Mouse (Mus musculus): ENCODE measurements around the gene Gm27179. TPM values are rescaled to one million over a fixed set of nuclear protein-coding genes. Genes with fewer than 3 reads are reported as not detected.
"Not testable (repeated sequence)": the region's sequence is repeated elsewhere in the genome, so short reads cannot be mapped to it uniquely, and the experiment has no call there.

The Gm27179 gene
- polyA plus RNA-seq, 1 experiment from 2014 or later: not detected

DNA sequence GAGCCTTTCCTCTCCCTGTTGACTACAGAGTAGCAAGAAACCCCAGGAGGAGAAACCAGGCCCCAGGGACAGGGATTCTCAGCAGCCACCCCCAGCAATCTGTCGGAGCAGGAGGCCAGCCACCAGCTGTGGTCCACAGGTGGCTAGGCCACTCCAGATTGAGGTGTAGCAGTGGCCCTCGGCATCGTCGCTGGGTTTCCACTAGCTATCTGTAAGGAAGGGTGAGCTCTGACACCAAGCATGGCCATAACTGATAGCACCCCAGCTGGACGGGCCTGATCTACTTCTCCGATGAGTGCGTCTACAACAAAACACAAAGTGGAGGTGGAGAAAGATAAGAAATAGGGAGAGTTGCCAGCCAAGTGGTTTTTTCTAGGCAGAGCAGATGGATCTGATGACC, 24.2 kb upstream of the Gm27179 start:
- H3K36me3 ChIP-seq (ENCODE audit: control insufficient read depth, insufficient read depth, low read length); H3K9me3 ChIP-seq (replicated peaks; ENCODE audit: control insufficient read depth, low read length); H3K27ac ChIP-seq (ENCODE audit: low read depth, low read length); H3K4me3 ChIP-seq (ENCODE audit: low read depth, low read length); DNase-seq (ENCODE audit: low spot score); H3K27me3 ChIP-seq (replicated peaks; ENCODE audit: control insufficient read depth, insufficient read depth, low read length); ATAC-seq; H3K4me2 ChIP-seq (ENCODE audit: low read length); H3K9ac ChIP-seq (ENCODE audit: low read length); H3K4me1 ChIP-seq (ENCODE audit: control insufficient read depth, insufficient read depth, low read length): not testable (repeated sequence)
- WGBS: no CpG with 5 or more reads among the region's 7 CpGs

GRCm38 (mm10) chr14:69526202-69526601, 13.9 kb upstream of the Gm27179 start:
- H3K27me3 ChIP-seq (replicated peaks; ENCODE audit: control insufficient read depth, insufficient read depth, low read length); H3K9me3 ChIP-seq (replicated peaks; ENCODE audit: control insufficient read depth, low read length); H3K9ac ChIP-seq (ENCODE audit: low read length); H3K36me3 ChIP-seq (ENCODE audit: control insufficient read depth, insufficient read depth, low read length); H3K4me2 ChIP-seq (ENCODE audit: low read length); H3K4me1 ChIP-seq (ENCODE audit: control insufficient read depth, insufficient read depth, low read length); DNase-seq (ENCODE audit: low spot score); H3K4me3 ChIP-seq (ENCODE audit: low read depth, low read length); ATAC-seq; H3K27ac ChIP-seq (ENCODE audit: low read depth, low read length): not testable (repeated sequence)
- no CpG with 5 or more reads among the region's 1 CpGs for WGBS

GRCm38 (mm10) chr14:69523001-69523400, 10.7 kb upstream of the Gm27179 start:
- ATAC-seq: not testable (repeated sequence)
- WGBS: no CpG with 5 or more reads among the region's 1 CpGs

GRCm38 (mm10) chr14:69520810-69521209, 8.5 kb upstream of the Gm27179 start:
- WGBS: no CpG with 5 or more reads among the region's 2 CpGs
- H3K36me3 ChIP-seq (ENCODE audit: control insufficient read depth, insufficient read depth, low read length); H3K4me1 ChIP-seq (ENCODE audit: control insufficient read depth, insufficient read depth, low read length); H3K27ac ChIP-seq (ENCODE audit: low read depth, low read length); H3K9ac ChIP-seq (ENCODE audit: low read length); DNase-seq (ENCODE audit: low spot score); H3K27me3 ChIP-seq (replicated peaks; ENCODE audit: control insufficient read depth, insufficient read depth, low read length); H3K4me2 ChIP-seq (ENCODE audit: low read length); ATAC-seq; H3K9me3 ChIP-seq (replicated peaks; ENCODE audit: control insufficient read depth, low read length); H3K4me3 ChIP-seq (ENCODE audit: low read depth, low read length): not testable (repeated sequence)

More at GRCm38 (mm10) chr14:69523001-69523400, 10.7 kb upstream of the Gm27179 start:
- H3K27ac ChIP-seq (ENCODE audit: low read depth, low read length); H3K4me1 ChIP-seq (ENCODE audit: control insufficient read depth, insufficient read depth, low read length); H3K9me3 ChIP-seq (replicated peaks; ENCODE audit: control insufficient read depth, low read length); H3K9ac ChIP-seq (ENCODE audit: low read length); H3K4me3 ChIP-seq (ENCODE audit: low read depth, low read length); H3K27me3 ChIP-seq (replicated peaks; ENCODE audit: control insufficient read depth, insufficient read depth, low read length); H3K4me2 ChIP-seq (ENCODE audit: low read length); DNase-seq (ENCODE audit: low spot score); H3K36me3 ChIP-seq (ENCODE audit: control insufficient read depth, insufficient read depth, low read length): not testable (repeated sequence)

GRCm38 (mm10) chr14:69507000-69507399, 5.3 kb downstream of the Gm27179 start:
- no CpG with 5 or more reads among the region's 1 CpGs for WGBS
- H3K9me3 ChIP-seq (replicated peaks; ENCODE audit: control insufficient read depth, low read length); H3K36me3 ChIP-seq (ENCODE audit: control insufficient read depth, insufficient read depth, low read length); ATAC-seq; H3K27me3 ChIP-seq (replicated peaks; ENCODE audit: control insufficient read depth, insufficient read depth, low read length); H3K4me1 ChIP-seq (ENCODE audit: control insufficient read depth, insufficient read depth, low read length); DNase-seq (ENCODE audit: low spot score); H3K27ac ChIP-seq (ENCODE audit: low read depth, low read length); H3K9ac ChIP-seq (ENCODE audit: low read length); H3K4me3 ChIP-seq (ENCODE audit: low read depth, low read length); H3K4me2 ChIP-seq (ENCODE audit: low read length): not testable (repeated sequence)

- ATAC-seq: peak; percentile 99
Measured at GRCm38 (mm10) chr14:69503174-69503573, 9.2 kb downstream of the Gm27179 start, which contains the start of gene Gm16867. Gm16867 (minus strand) TSS chr14:69503362.

GRCm38 (mm10) chr14:69502440-69503150, 9.8 kb downstream of the Gm27179 start:
- H3K4me2 ChIP-seq (ENCODE audit: low read length); H3K36me3 ChIP-seq (ENCODE audit: control insufficient read depth, insufficient read depth, low read length); H3K27ac ChIP-seq (ENCODE audit: low read depth, low read length); H3K4me3 ChIP-seq (ENCODE audit: low read depth, low read length); H3K9me3 ChIP-seq (replicated peaks; ENCODE audit: control insufficient read depth, low read length); H3K4me1 ChIP-seq (ENCODE audit: control insufficient read depth, insufficient read depth, low read length); DNase-seq (ENCODE audit: low spot score); H3K9ac ChIP-seq (ENCODE audit: low read length); H3K27me3 ChIP-seq (replicated peaks; ENCODE audit: control insufficient read depth, insufficient read depth, low read length): not testable (repeated sequence)
- ATAC-seq: peak; percentile 78
- WGBS: no CpG with 5 or more reads among the region's 73 CpGs

More at GRCm38 (mm10) chr14:69503174-69503573, 9.2 kb downstream of the Gm27179 start, which contains the start of gene Gm16867:
- not testable (repeated sequence) for H3K9me3 ChIP-seq (replicated peaks; ENCODE audit: control insufficient read depth, low read length); H3K36me3 ChIP-seq (ENCODE audit: control insufficient read depth, insufficient read depth, low read length); H3K27me3 ChIP-seq (replicated peaks; ENCODE audit: control insufficient read depth, insufficient read depth, low read length); H3K27ac ChIP-seq (ENCODE audit: low read depth, low read length); H3K4me3 ChIP-seq (ENCODE audit: low read depth, low read length); H3K9ac ChIP-seq (ENCODE audit: low read length); DNase-seq (ENCODE audit: low spot score); H3K4me1 ChIP-seq (ENCODE audit: control insufficient read depth, insufficient read depth, low read length); H3K4me2 ChIP-seq (ENCODE audit: low read length)
- no CpG with 5 or more reads among the region's 29 CpGs for WGBS

DNA sequence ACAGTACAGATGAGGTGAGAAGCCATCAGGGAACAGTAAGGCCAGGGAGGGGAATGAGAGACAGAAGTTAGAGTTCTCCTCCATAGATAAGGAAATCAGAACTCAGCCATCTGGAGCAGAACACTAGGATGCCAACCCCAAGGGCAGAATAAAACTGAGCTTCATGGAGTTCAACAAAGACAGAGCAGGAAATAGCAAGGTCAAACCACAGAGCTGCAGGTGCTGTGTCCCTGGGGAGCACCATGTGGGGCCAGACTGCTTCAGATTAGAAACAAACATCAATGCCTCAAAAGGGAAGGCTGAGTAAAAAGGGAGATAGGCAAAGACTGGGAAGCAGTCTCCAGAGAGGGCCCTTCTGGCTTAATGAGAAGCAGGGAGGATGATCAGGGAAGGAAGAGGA, 16.1 kb downstream of the Gm27179 start:
- not testable (repeated sequence) for H3K9me3 ChIP-seq (replicated peaks; ENCODE audit: control insufficient read depth, low read length); H3K27me3 ChIP-seq (replicated peaks; ENCODE audit: control insufficient read depth, insufficient read depth, low read length); H3K9ac ChIP-seq (ENCODE audit: low read length); H3K4me1 ChIP-seq (ENCODE audit: control insufficient read depth, insufficient read depth, low read length); H3K4me3 ChIP-seq (ENCODE audit: low read depth, low read length); ATAC-seq; H3K27ac ChIP-seq (ENCODE audit: low read depth, low read length); DNase-seq (ENCODE audit: low spot score); H3K4me2 ChIP-seq (ENCODE audit: low read length); H3K36me3 ChIP-seq (ENCODE audit: control insufficient read depth, insufficient read depth, low read length)

DNA sequence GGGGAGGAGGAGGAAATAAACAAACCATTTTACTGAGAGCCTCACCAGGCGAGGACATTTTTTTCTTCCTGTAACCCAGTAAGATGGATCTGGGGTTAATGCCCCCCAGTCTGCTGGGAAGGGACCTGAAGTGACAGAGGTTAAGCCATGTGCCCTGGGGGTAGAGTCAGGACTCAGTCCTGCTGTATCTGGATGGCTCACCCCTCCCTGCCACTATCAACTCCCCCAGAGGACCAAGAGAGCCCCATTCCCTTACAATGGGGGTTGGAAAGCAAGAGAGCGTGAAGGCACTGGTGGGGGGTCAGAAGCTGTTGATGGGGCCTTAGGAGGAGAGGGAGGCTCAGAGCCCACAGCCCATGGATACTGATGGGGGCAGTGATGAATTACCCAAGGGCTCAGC, 17.4 kb downstream of the Gm27179 start:
- WGBS: no CpG with 5 or more reads among the region's 2 CpGs
- not testable (repeated sequence) for H3K9ac ChIP-seq (ENCODE audit: low read length); H3K4me2 ChIP-seq (ENCODE audit: low read length); H3K36me3 ChIP-seq (ENCODE audit: control insufficient read depth, insufficient read depth, low read length); H3K4me1 ChIP-seq (ENCODE audit: control insufficient read depth, insufficient read depth, low read length); DNase-seq (ENCODE audit: low spot score); ATAC-seq; H3K4me3 ChIP-seq (ENCODE audit: low read depth, low read length); H3K9me3 ChIP-seq (replicated peaks; ENCODE audit: control insufficient read depth, low read length); H3K27me3 ChIP-seq (replicated peaks; ENCODE audit: control insufficient read depth, insufficient read depth, low read length); H3K27ac ChIP-seq (ENCODE audit: low read depth, low read length)
